Mouse (Mus musculus) G1E (cell line): ENCODE measurements around the gene Sept4.

ENCODE experiments used
- CTCF ChIP-seq: IDR thresholded peaks from 2 replicates; pipeline ENCODE4 v1.5.1; 2012; ENCODE audit warnings: low read depth, low read length, inconsistent platforms, mixed read lengths
- GATA1 ChIP-seq: IDR thresholded peaks from 2 replicates; pipeline ENCODE4 v1.6.1; 2012; ENCODE audit warnings: borderline replicate concordance, low read length, inconsistent platforms, mixed read lengths
- TAL1 ChIP-seq: conservative IDR thresholded peaks from 2 replicates; pipeline ENCODE4 v1.6.1; 2012; ENCODE audit warnings: low read depth, low read length, inconsistent platforms, mixed read lengths

DNA sequence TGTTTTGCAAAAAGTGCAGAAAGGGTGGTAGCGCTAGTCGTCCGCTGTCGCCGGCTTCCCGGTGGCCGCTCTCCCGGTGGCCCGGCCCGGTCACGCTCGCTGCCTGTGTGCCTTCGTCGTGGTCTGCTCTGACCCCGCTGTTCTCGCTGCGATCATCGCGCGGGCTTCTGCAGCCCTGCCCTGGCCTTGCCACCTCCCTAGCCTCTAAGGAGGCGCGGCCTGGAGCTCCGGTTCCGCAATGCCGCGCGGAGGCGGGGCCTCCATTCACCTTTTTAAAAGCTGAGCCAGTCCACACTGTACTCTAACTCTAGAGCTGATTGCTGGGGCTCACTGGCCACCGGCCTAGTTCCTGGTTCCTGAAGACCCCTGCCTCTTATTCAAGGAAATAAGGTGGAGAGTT is 70.5 kb downstream of the Sept4 start:
- no peak for TF ChIP-seq CTCF
- TF ChIP-seq TAL1: no peak
- no peak for TF ChIP-seq GATA1
